Mouse (Mus musculus) lung, embryonic 16.5 days (tissue): ENCODE measurements around the gene Hoxd9. TPM values are rescaled to one million over a fixed set of nuclear protein-coding genes. Genes with fewer than 3 reads are reported as not detected.

Source experiments
- ATAC-seq: fragments of 200-750 bp; cut with Nextera tagmentation; 2 replicates; pipeline ENCODE4 v1.8.0; 2017; ENCODE audit warnings: low read depth, mild to moderate bottlenecking, moderate library complexity
- H3K27ac ChIP-seq: fragments of 300-500 bp; sonication (generic); 2 replicates; pipeline ENCODE4 v1.5.1; 2014; ENCODE audit warnings: mild to moderate bottlenecking, control low read depth, low read length
- H3K27me3 ChIP-seq: fragments of 300-500 bp; sonication (generic); 2 replicates; pipeline ENCODE4 v1.6.1; 2014; ENCODE audit warnings: low read depth, low read length, mixed read lengths; ENCODE audit not compliant: control insufficient read depth, insufficient read depth
- H3K36me3 ChIP-seq: fragments of 300-500 bp; sonication (generic); 2 replicates; pipeline ENCODE4 v1.6.1; 2014; ENCODE audit warnings: low read length; ENCODE audit not compliant: control insufficient read depth, insufficient read depth
- H3K4me1 ChIP-seq: fragments of 300-500 bp; sonication (generic); replicated peaks from 2 replicates; pipeline ENCODE4 v1.6.1; 2014; ENCODE audit warnings: low read length, mixed read lengths; ENCODE audit not compliant: control insufficient read depth, insufficient read depth
- H3K4me2 ChIP-seq: fragments of 300-500 bp; sonication (generic); 2 replicates; pipeline ENCODE4 v1.6.1; 2014; ENCODE audit warnings: low read depth, low read length, control low read depth
- H3K4me3 ChIP-seq: fragments of 300-500 bp; sonication (generic); 2 replicates; pipeline ENCODE4 v1.5.1; 2014; ENCODE audit warnings: mild to moderate bottlenecking, low read length, control low read depth
- H3K9ac ChIP-seq: fragments of 300-500 bp; sonication (generic); 2 replicates; pipeline ENCODE4 v1.6.1; 2014; ENCODE audit warnings: low read length, control low read depth
- H3K9me3 ChIP-seq: fragments of 300-500 bp; sonication (generic); 2 replicates; pipeline ENCODE4 v1.6.1; 2016; ENCODE audit warnings: low read length; ENCODE audit not compliant: control insufficient read depth
- WGBS: fragments of 180-500 bp; shearing (Covaris S2); extraction: QIAGEN DNeasy Blood & Tissue Kit; methylation state at CpG from one replicate; pipeline ENCODE4 v1.1.7; 2014; 5-methylcytosine and 5-hydroxymethylcytosine counted together
- polyA plus RNA-seq: library from polyadenylated mRNA; unstranded; fragments of >200 nt; fragmentation: Nextera tagmentation; extraction: Ambion mirVana; gene quantifications from 2 replicates; pipeline ENCODE4 v1.2.1, GENCODE M21; 2015

Gene Hoxd9
- polyA plus RNA-seq, 1 experiment from 2014 or later, result 0.31 TPM

- Histone ChIP-seq H3K9me3 (no peaks in the 10 kb centered on the region), H3K9ac (no peak overlapping the region), H3K36me3 (no peaks in the 10 kb centered on the region), H3K4me2 (no peak overlapping the region), H3K27ac (no peak overlapping the region), H3K27me3 (peaks cover 95% of the 10 kb centered on the region), H3K4me3 (no peak overlapping the region), H3K4me1 (peaks cover 14% of the 10 kb centered on the region)
- no peak for ATAC-seq
- 22% methylated on average over 6 of the region's 6 CpGs for WGBS
Measured at GRCm38 (mm10) chr2:74702820-74703219, 5.3 kb downstream of the Hoxd9 start.

- WGBS, result 9% methylated on average over 10 of the region's 10 CpGs
Measured at GRCm38 (mm10) chr2:74703317-74703716, 5.8 kb downstream of the Hoxd9 start.

DNA sequence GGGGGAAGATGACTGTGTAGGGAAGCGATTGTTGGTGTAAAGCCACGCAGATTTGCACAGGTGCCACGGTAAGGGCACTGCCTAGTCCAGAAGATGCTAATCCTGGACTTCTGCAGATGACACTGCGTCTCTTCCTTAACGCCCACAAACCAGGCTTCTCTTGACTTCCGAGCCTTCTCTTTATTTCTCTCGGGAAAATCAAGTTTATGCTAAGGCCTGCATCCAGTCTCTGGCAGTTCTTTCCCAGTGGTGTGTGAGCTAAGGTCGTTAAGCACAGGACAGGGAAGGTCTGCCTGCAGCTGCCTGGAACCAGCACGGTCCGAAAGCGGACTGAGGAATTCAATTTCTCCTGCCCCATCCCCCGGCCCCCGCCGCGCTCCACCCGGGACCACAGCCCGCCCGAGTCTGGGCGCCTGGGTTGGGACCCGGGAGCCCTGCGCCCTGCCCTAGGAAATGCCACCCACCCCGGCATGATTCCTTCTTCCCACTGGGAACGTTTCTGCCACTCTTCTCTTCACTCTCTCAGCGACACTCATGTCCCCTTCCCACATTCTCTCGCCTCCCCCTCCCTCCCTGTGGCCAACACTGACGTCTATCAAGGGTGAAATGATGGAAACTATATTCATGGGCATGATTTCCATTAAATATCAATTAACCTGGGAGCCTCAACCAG, 6.3 kb downstream of the Hoxd9 start:
- H3K4me2 ChIP-seq, result no peak overlapping the region
- H3K27ac ChIP-seq, result no peak overlapping the region
- H3K36me3 ChIP-seq, result no peaks in the 10 kb centered on the region
- peaks cover 95% of the 10 kb centered on the region for H3K27me3 ChIP-seq
- no peak for ATAC-seq
- H3K9ac ChIP-seq, result no peak overlapping the region
- 3% methylated on average over 26 of the region's 26 CpGs for WGBS
- no peaks in the 10 kb centered on the region for H3K9me3 ChIP-seq
- peaks cover 10% of the 10 kb centered on the region for H3K4me1 ChIP-seq
- no peak overlapping the region for H3K4me3 ChIP-seq

More at GRCm38 (mm10) chr2:74703317-74703716, 5.8 kb downstream of the Hoxd9 start:
- Histone ChIP-seq H3K4me1 (peaks cover 10% of the 10 kb centered on the region), H3K36me3 (no peaks in the 10 kb centered on the region), H3K27me3 (peaks cover 95% of the 10 kb centered on the region), H3K9me3 (no peaks in the 10 kb centered on the region), H3K9ac (no peak overlapping the region), H3K4me2 (no peak overlapping the region), H3K27ac (no peak overlapping the region), H3K4me3 (no peak overlapping the region)
- ATAC-seq, result no peak

DNA sequence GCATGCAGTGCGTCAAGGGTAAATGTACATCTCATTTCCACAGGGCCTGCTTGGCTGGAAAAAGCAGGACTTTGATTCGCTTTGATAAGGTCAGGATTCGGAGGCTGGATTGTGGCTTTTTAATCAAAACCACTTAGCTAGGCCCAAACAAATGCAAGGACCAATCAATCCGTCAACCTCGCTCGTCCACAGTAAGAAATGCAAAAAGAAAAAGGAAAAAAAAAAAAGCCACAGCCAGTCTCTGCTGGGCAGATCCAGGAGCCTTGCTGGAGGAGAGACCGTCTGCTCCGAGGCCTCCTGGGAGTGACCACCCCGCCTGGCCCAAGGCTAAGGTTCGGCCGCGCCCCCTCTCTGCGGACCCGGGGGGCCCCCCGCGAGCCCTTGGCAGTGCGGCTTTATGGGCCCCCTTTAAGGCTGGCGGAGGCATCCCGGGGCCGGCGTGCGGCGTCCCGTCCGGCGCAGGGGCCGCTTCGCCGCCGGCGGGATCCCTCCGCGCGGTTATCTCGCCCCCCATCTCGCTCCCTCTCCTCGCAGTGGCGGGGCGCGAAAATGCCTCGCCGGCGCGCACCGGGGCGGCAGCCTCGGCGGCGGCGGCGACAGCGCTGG, 7.0 kb downstream of the Hoxd9 start, which contains the start of gene Hoxd8:
Gene Hoxd8, plus strand, starts transcription at position 223 of the 606 bp plus-strand sequence.
- no peaks in the 10 kb centered on the region for H3K9me3 ChIP-seq
- peaks cover 95% of the 10 kb centered on the region for H3K27me3 ChIP-seq
- peaks cover 10% of the 10 kb centered on the region for H3K4me1 ChIP-seq
- peak; percentile 44 for ATAC-seq
- peak within 1 kb of the TSS; percentile 81 for H3K4me2 ChIP-seq
- no peaks in the 10 kb centered on the region for H3K36me3 ChIP-seq
- no peak within 1 kb of the TSS for H3K27ac ChIP-seq
- H3K9ac ChIP-seq, result peak within 1 kb of the TSS; percentile 20; the same call in 1 of the 2 replicates
- WGBS, result 2% methylated on average over 41 of the region's 52 CpGs
- H3K4me3 ChIP-seq, result peak within 1 kb of the TSS; percentile 50

- Histone ChIP-seq H3K27ac (no peak overlapping the region), H3K9ac (peak overlapping the region; percentile 20; the same call in 1 of the 2 replicates), H3K4me3 (peak overlapping the region; percentile 50), H3K36me3 (no peaks in the 10 kb centered on the region), H3K27me3 (peaks cover 95% of the 10 kb centered on the region), H3K4me2 (peak overlapping the region; percentile 81), H3K9me3 (no peaks in the 10 kb centered on the region), H3K4me1 (peaks cover 10% of the 10 kb centered on the region)
- peak; percentile 47 for ATAC-seq
- under 1% methylated on average over 21 of the region's 66 CpGs for WGBS
Measured at GRCm38 (mm10) chr2:74704999-74705466, 7.5 kb downstream of the Hoxd9 start.

GRCm38 (mm10) chr2:74705467-74706089, 8.1 kb downstream of the Hoxd9 start:
- H3K4me1 ChIP-seq, result peaks cover 10% of the 10 kb centered on the region
- no peaks in the 10 kb centered on the region for H3K9me3 ChIP-seq
- H3K9ac ChIP-seq, result 0 out of 2 replicates have a peak overlapping the region, but pooled peaks have one; percentile 20
- ATAC-seq, result peak; percentile 38
- H3K4me2 ChIP-seq, result peak overlapping the region; percentile 81
- H3K4me3 ChIP-seq, result peak overlapping the region; percentile 50
- H3K36me3 ChIP-seq, result no peaks in the 10 kb centered on the region
- under 1% methylated on average over 54 of the region's 85 CpGs for WGBS
- H3K27me3 ChIP-seq, result peaks cover 95% of the 10 kb centered on the region
- no peak overlapping the region for H3K27ac ChIP-seq

- Histone ChIP-seq H3K4me2 (no peak overlapping the region), H3K9ac (no peak overlapping the region), H3K4me1 (peaks cover 10% of the 10 kb centered on the region), H3K9me3 (no peaks in the 10 kb centered on the region), H3K27me3 (peaks cover 93% of the 10 kb centered on the region), H3K4me3 (no peak overlapping the region), H3K36me3 (no peaks in the 10 kb centered on the region), H3K27ac (no peak overlapping the region)
- WGBS, result 2% methylated on average over 13 of the region's 13 CpGs
- ATAC-seq, result no peak
Measured at GRCm38 (mm10) chr2:74706393-74706960, 8.9 kb downstream of the Hoxd9 start.

DNA sequence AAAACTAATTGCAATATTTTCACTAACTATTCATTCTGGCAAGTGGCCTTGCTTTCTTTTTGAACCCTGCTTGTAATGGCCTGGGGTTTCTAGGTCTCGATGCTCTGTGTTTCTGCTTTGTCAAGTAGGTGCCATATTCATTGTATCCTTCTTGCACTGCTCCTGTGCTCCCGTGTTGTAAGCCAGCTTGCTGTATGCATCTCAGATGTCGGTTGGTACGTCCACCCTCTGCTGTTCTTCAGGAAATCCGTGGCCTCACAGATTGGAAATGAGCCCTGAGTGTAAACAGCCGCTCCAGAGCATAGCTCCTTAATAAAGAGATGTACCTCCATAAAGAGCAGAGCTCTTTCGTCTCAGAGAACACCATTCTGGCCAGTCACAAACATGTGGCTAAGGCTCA, 10.1 kb downstream of the Hoxd9 start:
- Histone ChIP-seq H3K4me1 (peaks cover 13% of the 10 kb centered on the region), H3K4me2 (no peak overlapping the region), H3K36me3 (no peaks in the 10 kb centered on the region), H3K27ac (no peak overlapping the region), H3K27me3 (peaks cover 95% of the 10 kb centered on the region), H3K9ac (no peak overlapping the region), H3K9me3 (no peaks in the 10 kb centered on the region), H3K4me3 (no peak overlapping the region)
- ATAC-seq, result no peak
- 9% methylated on average over 7 of the region's 7 CpGs for WGBS

DNA sequence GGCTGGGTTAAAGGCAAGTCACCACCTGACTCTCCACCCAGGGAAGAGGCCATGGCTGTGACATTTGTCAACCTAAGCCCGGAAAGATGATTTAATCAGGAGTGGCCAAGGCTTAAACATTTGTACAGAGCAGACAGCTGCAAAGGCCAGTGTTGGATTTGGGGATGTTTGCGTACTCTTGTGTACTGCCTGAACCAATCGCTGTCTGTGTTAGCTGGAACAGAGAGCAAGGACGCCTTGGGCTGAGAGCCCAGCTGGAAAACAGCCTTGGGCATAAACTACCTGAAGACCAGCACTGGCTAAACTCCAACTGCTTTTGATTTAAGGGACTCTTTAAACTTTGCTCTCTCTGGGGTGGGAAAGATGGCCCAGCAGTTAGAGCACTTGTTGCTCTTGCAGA, 11.1 kb downstream of the Hoxd9 start:
- no peaks in the 10 kb centered on the region for H3K36me3 ChIP-seq
- H3K4me3 ChIP-seq, result no peak overlapping the region
- H3K4me2 ChIP-seq, result no peak overlapping the region
- 12% methylated on average over 4 of the region's 4 CpGs for WGBS
- peaks cover 13% of the 10 kb centered on the region for H3K4me1 ChIP-seq
- no peak for ATAC-seq
- no peak overlapping the region for H3K9ac ChIP-seq
- H3K27ac ChIP-seq, result no peak overlapping the region
- H3K27me3 ChIP-seq, result peaks cover 94% of the 10 kb centered on the region
- H3K9me3 ChIP-seq, result no peaks in the 10 kb centered on the region
